Comparison of ENCODE assay signal across 10 mouse cellular contexts in the genomic region with DNA sequence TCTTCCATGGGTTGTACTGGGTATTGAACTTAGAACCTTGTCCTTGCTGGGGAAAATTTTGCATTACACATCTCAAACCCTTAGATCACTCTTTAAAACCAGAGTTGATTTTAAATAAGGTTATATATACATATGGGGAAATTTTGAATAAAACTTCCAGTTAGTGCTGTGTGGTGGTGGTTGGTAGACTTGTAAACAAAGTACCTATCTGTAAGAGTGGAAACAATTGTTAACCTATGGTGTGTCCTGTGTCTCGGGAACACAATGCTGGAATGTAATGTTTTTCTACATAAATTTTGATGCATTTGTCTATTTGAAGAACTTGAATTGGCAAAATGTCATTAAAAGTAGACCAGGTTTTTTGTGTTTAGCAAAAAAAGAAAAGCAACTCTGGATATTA. TPM values are rescaled to one million over a fixed set of nuclear protein-coding genes. Genes with fewer than 3 reads are reported as not detected.
A peak's percentile ranks its signal among the peaks of the same experiment; 100 is the strongest.
DNase-seq lines count a peak whose midpoint lies in the region; ATAC-seq and TF ChIP-seq lines count a peak whose summit lies in the region.
"Had no signal": no experiment of that assay in that cellular context is flagged by ENCODE, and none has a peak within 500 bp of the region (broad histone marks: within the 10 kb centered on the region; RNA-seq: fewer than 3 reads in every experiment).

No protein-coding gene starts in this region.

- no peak for TF ChIP-seq CTCF in cerebellum, adult 2 months (IDR thresholded peaks at IDR 0.05; ENCODE audit: borderline replicate concordance, insufficient read depth, low read depth, low read length)

- H3K4me1 ChIP-seq in cerebellum, adult 2 months (ENCODE audit: control insufficient read depth, insufficient read depth, low read length): peaks cover 2% of the 10 kb centered on the region; the same call in 1 of the 2 replicates
- peaks cover 40% of the 10 kb centered on the region for H3K4me1 ChIP-seq in megakaryocyte, embryonic 14.5 days
- peaks cover 6% of the 10 kb centered on the region for H3K4me1 ChIP-seq in limb, embryonic 15.5 days
- H3K4me1 ChIP-seq in stomach, embryonic 16.5 days (ENCODE audit: control insufficient read depth, insufficient read depth, low read length): peaks cover 2% of the 10 kb centered on the region; the same call in 1 of the 2 replicates

- no peak for TF ChIP-seq POLR2A in cerebellum, adult 2 months (IDR thresholded peaks at IDR 0.05; ENCODE audit: borderline replicate concordance, insufficient read depth, low read length)

- ATAC-seq in megakaryocyte, adult 5-6 weeks (ENCODE audit: poor library complexity, severe bottlenecking): no peak
- no peak for ATAC-seq in limb, embryonic 15.5 days (ENCODE audit: insufficient number of reproducible peaks, low FRiP score, low TSS enrichment, low read depth)
- ATAC-seq in stomach, embryonic 16.5 days (ENCODE audit: insufficient read depth, low FRiP score): no peak
- no peak for ATAC-seq in megakaryocyte-erythroid progenitor cell, adult 5-6 weeks (replicated peaks; ENCODE audit: low FRiP score, low TSS enrichment, poor library complexity, severe bottlenecking)

- DNase-seq in cerebellum, adult 2 months: no peak
- DNase-seq in cerebellum, postnatal 10 days: no peak
- no peak for DNase-seq in spleen, adult 12 weeks (ENCODE audit: low spot score)
- DNase-seq: adrenal gland, postnatal 10 days; gastrocnemius, postnatal 14 days had no signal

- H3K4me3 ChIP-seq in cerebellum, adult 2 months (replicated peaks; ENCODE audit: insufficient read depth, low read depth, low read length): peak overlapping the region; percentile 51
- H3K4me3 ChIP-seq in megakaryocyte, embryonic 14.5 days (replicated peaks): peak overlapping the region; percentile 99
- peak overlapping the region; percentile 26 for H3K4me3 ChIP-seq in limb, embryonic 15.5 days
- H3K4me3 ChIP-seq in stomach, embryonic 16.5 days (replicated peaks; ENCODE audit: low read length): peak overlapping the region; percentile 40

- H3K27me3 ChIP-seq in cerebellum, adult 2 months (ENCODE audit: control insufficient read depth, insufficient read depth, low read length): no peaks in the 10 kb centered on the region
- no peaks in the 10 kb centered on the region for H3K27me3 ChIP-seq in megakaryocyte, embryonic 14.5 days (replicated peaks)
- H3K27me3 ChIP-seq in limb, embryonic 15.5 days: no peaks in the 10 kb centered on the region
- no peaks in the 10 kb centered on the region for H3K27me3 ChIP-seq in stomach, embryonic 16.5 days (ENCODE audit: control insufficient read depth, insufficient read depth, low read length)

- H3K27ac ChIP-seq in cerebellum, adult 2 months (ENCODE audit: insufficient read depth, low read length): no peak overlapping the region
- H3K27ac ChIP-seq in limb, embryonic 15.5 days: no peak overlapping the region
- H3K27ac ChIP-seq in stomach, embryonic 16.5 days (ENCODE audit: low read length): no peak overlapping the region

- 26% methylated on average over 1 of the region's 1 CpGs for WGBS in cerebellum, adult 2 months
- WGBS in limb, embryonic 15.5 days: 12% methylated on average over 1 of the region's 1 CpGs
- 4% methylated on average over 1 of the region's 1 CpGs for WGBS in stomach, embryonic 16.5 days

- H3K9ac ChIP-seq in limb, embryonic 15.5 days: no peak overlapping the region
- H3K9ac ChIP-seq in stomach, embryonic 16.5 days (ENCODE audit: low read length): no peak overlapping the region

- peaks cover 30% of the 10 kb centered on the region for H3K36me3 ChIP-seq in megakaryocyte, embryonic 14.5 days (replicated peaks; ENCODE audit: low read length)
- peaks cover 13% of the 10 kb centered on the region for H3K36me3 ChIP-seq in limb, embryonic 15.5 days
- peaks cover 9% of the 10 kb centered on the region for H3K36me3 ChIP-seq in stomach, embryonic 16.5 days (ENCODE audit: control insufficient read depth, insufficient read depth, low read length)

- no peaks in the 10 kb centered on the region for H3K9me3 ChIP-seq in megakaryocyte, embryonic 14.5 days
- no peaks in the 10 kb centered on the region for H3K9me3 ChIP-seq in limb, embryonic 15.5 days
- H3K9me3 ChIP-seq in stomach, embryonic 16.5 days (replicated peaks; ENCODE audit: control insufficient read depth, low read length): no peaks in the 10 kb centered on the region

- H3K4me2 ChIP-seq in limb, embryonic 15.5 days: peak overlapping the region; percentile 49
- H3K4me2 ChIP-seq in stomach, embryonic 16.5 days (ENCODE audit: low read depth, low read length): peak overlapping the region; percentile 68

RNA-seq across cellular contexts. Expression of a gene that starts 31.0 kb away (rescaled TPM):
- polyA plus RNA-seq in cerebellum, adult 2 months (2012; rRNA removed): 194 and 201 TPM in 2 replicates
- polyA plus RNA-seq in megakaryocyte, embryonic 14.5 days (2012; ENCODE audit: insufficient read depth, low replicate concordance): 385 and 1,065 TPM in 2 replicates
- 412 and 434 TPM in 2 replicates for total RNA-seq in megakaryocyte, adult 5-6 weeks (2015)
- total RNA-seq in megakaryocyte, adult 5-6 weeks (2017): 996 and 1,021 TPM in 2 replicates
- 381 and 399 TPM in 2 replicates for polyA plus RNA-seq in limb, embryonic 15.5 days (2015; fragmentation: Nextera tagmentation; extraction: Ambion mirVana)
- polyA plus RNA-seq in stomach, embryonic 16.5 days (2015; fragmentation: Nextera tagmentation; extraction: Ambion mirVana): 277 and 295 TPM in 2 replicates
- total RNA-seq in megakaryocyte-erythroid progenitor cell, adult 5-6 weeks (2014; fragmentation: Nextera tagmentation): 952 and 1,071 TPM in 2 replicates
- total RNA-seq in megakaryocyte-erythroid progenitor cell, adult 5-6 weeks (2017): 3,362 and 3,603 TPM in 2 replicates

Comparison
In these comparisons a context has a peak if more than half of its experiments do, and no peak if none do; other contexts are left out.
1. H3K4me3 ChIP-seq: peak in every context shown above with its lines; median percentile 99 in megakaryocyte, embryonic 14.5 days; 51 in cerebellum, adult 2 months; 40 in stomach, embryonic 16.5 days; 26 in limb, embryonic 15.5 days.